Mouse (Mus musculus) small intestine, adult 2 months (tissue): ENCODE data around the gene Kif17.

Experiments
- CTCF ChIP-seq: fragments of 200-500 bp; IDR thresholded peaks from 2 replicates; pipeline ENCODE4 v1.5.1; 2012; ENCODE audit warnings: low read depth, mild to moderate bottlenecking, control low read depth, inconsistent platforms, low read length, moderate library complexity, mixed read lengths; ENCODE audit not compliant: insufficient replicate concordance, insufficient read length; ENCODE audit errors: extremely low read depth
- POLR2A ChIP-seq: fragments of 200-500 bp; IDR thresholded peaks from 2 replicates; pipeline ENCODE4 v1.6.1; 2012; ENCODE audit warnings: low read depth, mild to moderate bottlenecking, control low read depth, inconsistent platforms, low read length, moderate library complexity

GRCm38 (mm10) chr4:138311595-138311994 is 61.4 kb downstream of the Kif17 start:
- peak; percentile 90; the same call in 1 of the 2 replicates for TF ChIP-seq CTCF
- no peak for TF ChIP-seq POLR2A
